Mouse (Mus musculus) myocyte (in vitro differentiated cells): ENCODE measurements around the gene Zmynd15. TPM values are rescaled to one million over a fixed set of nuclear protein-coding genes. Genes with fewer than 3 reads are reported as not detected.

ENCODE experiments used
- H3K27me3 ChIP-seq: one replicate; pipeline ENCODE4 v1.6.1; 2011; ENCODE audit not compliant: control insufficient read depth, insufficient read depth, insufficient read length
- H3K36me3 ChIP-seq: one replicate; pipeline ENCODE4 v1.6.1; 2011; ENCODE audit not compliant: control insufficient read depth, insufficient read depth
- H3K4me2 ChIP-seq: one replicate; pipeline ENCODE4 v1.6.1; 2011; ENCODE audit warnings: low read depth, control low read depth
- H3K4me3 ChIP-seq: one replicate; pipeline ENCODE4 v1.5.1; 2011; ENCODE audit warnings: mild to moderate bottlenecking, control low read depth, moderate library complexity
- H3K79me2 ChIP-seq: one replicate; pipeline ENCODE4 v1.6.1; 2011; ENCODE audit not compliant: control insufficient read depth, insufficient read depth
- H3ac ChIP-seq: one replicate; pipeline ENCODE4 v1.6.1; 2011; ENCODE audit not compliant: control insufficient read depth, insufficient read length
- CEBPB ChIP-seq: IDR thresholded peaks from 2 replicates; pipeline ENCODE4 v1.6.1; 2011; ENCODE audit warnings: mild to moderate bottlenecking, moderate library complexity; ENCODE audit not compliant: poor library complexity, insufficient read depth, severe bottlenecking
- E2F4 ChIP-seq: IDR thresholded peaks from one replicate; pipeline ENCODE4 v1.6.1; 2011; ENCODE audit warnings: mild to moderate bottlenecking, control low read depth, moderate library complexity; ENCODE audit not compliant: insufficient read depth
- MAX ChIP-seq: IDR thresholded peaks from one replicate; pipeline ENCODE4 v1.6.1; 2011; ENCODE audit warnings: low read depth, mild to moderate bottlenecking, control low read depth
- MYOD1 ChIP-seq, 3 experiments: IDR thresholded peaks; one replicate each; pipeline ENCODE4 v1.6.1; 2011; ENCODE audit warnings: control low read depth in 2 of 3, low read depth in 2 of 3, mild to moderate bottlenecking in 2 of 3, moderate library complexity in 1 of 3; ENCODE audit not compliant: insufficient read length in 2 of 3, control insufficient read depth in 1 of 3
- MYOG ChIP-seq, 3 experiments: IDR thresholded peaks; one replicate each; pipeline ENCODE4 v1.6.1; 2011; ENCODE audit warnings: control low read depth in 2 of 3, low read depth in 2 of 3, mild to moderate bottlenecking in 2 of 3; ENCODE audit not compliant: insufficient read length in 2 of 3, control insufficient read depth in 1 of 3, insufficient read depth in 1 of 3
- POLR2A ChIP-seq: IDR thresholded peaks from one replicate; pipeline ENCODE4 v1.6.1; 2011; ENCODE audit warnings: low read depth, mild to moderate bottlenecking, control low read depth, moderate library complexity; ENCODE audit not compliant: insufficient read length
- POLR2AphosphoS2 ChIP-seq: IDR thresholded peaks from one replicate; pipeline ENCODE4 v1.6.1; 2011; ENCODE audit warnings: low read depth, control low read depth; ENCODE audit not compliant: insufficient read length
- REST ChIP-seq: IDR thresholded peaks from one replicate; pipeline ENCODE4 v1.6.1; 2011; ENCODE audit warnings: mild to moderate bottlenecking, control low read depth, moderate library complexity; ENCODE audit not compliant: insufficient read depth, insufficient read length
- SRF ChIP-seq: IDR thresholded peaks from one replicate; pipeline ENCODE4 v1.6.1; 2011; ENCODE audit warnings: low read depth; ENCODE audit not compliant: control insufficient read depth, insufficient read length
- TCF12 ChIP-seq: IDR thresholded peaks from one replicate; pipeline ENCODE4 v1.6.1; 2011; ENCODE audit warnings: mild to moderate bottlenecking, control low read depth; ENCODE audit not compliant: poor library complexity, insufficient read depth, severe bottlenecking
- TCF3 ChIP-seq: IDR thresholded peaks from one replicate; pipeline ENCODE4 v1.6.1; 2011; ENCODE audit warnings: low read depth, control low read depth; ENCODE audit not compliant: insufficient read length
- USF1 ChIP-seq: IDR thresholded peaks from one replicate; pipeline ENCODE4 v1.6.1; 2011; ENCODE audit warnings: low read depth, mild to moderate bottlenecking, control low read depth, moderate library complexity
- polyA plus RNA-seq: library from polyadenylated mRNA; unstranded; fragments of >200 nt; fragmentation: generic; extraction: Trizol; gene quantifications from one replicate; pipeline ENCODE4 v1.2.1, GENCODE M21; 2012; ENCODE audit warnings: missing spikeins

Gene Zmynd15
- polyA plus RNA-seq, 1 experiment, result not detected

GRCm38 (mm10) chr11:70485498-70485897, 26.3 kb downstream of the Zmynd15 start:
- Histone ChIP-seq H3K4me2 (no peak overlapping the region), H3ac (no peak overlapping the region), H3K27me3 (no peaks in the 10 kb centered on the region), H3K79me2 (no peaks in the 10 kb centered on the region), H3K36me3 (no peaks in the 10 kb centered on the region), H3K4me3 (no peak overlapping the region)
- TF ChIP-seq E2F4, result no peak
- TF ChIP-seq SRF, result no peak
- TF ChIP-seq MYOD1 (IDR thresholded peaks at IDR 0.05; ENCODE audit: control insufficient read depth in 1 of 3, insufficient read length in 2 of 3, low read depth in 2 of 3), result no peak
- no peak for TF ChIP-seq TCF3

DNA sequence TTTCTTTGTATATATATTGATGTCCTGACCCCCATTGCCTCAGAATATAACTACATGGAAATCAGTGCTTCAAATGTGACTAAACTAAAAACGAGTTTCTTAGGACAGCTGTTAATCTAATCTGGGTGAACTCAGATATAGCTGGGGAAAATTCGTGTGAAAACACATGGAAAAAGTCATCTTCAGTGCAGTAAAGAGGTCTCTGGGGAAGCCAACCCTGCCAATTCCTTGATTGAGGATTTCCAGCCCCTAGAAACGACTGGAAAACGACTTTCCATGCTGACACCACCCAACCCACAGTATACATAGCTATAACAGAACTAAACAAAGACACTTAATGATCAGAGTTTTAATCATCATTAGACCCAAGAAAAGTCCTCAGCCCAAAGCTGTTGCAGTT, 28.6 kb downstream of the Zmynd15 start:
- Histone ChIP-seq H3ac (no peak overlapping the region), H3K27me3 (no peaks in the 10 kb centered on the region), H3K4me3 (no peak overlapping the region), H3K79me2 (no peaks in the 10 kb centered on the region), H3K4me2 (no peak overlapping the region), H3K36me3 (no peaks in the 10 kb centered on the region)
- TF ChIP-seq MYOD1 (IDR thresholded peaks at IDR 0.05; ENCODE audit: control insufficient read depth in 1 of 3, insufficient read length in 2 of 3, low read depth in 2 of 3) (no peak), CEBPB (no peak), USF1 (no peak), MYOG (IDR thresholded peaks at IDR 0.05; ENCODE audit: control insufficient read depth in 1 of 3, insufficient read depth in 1 of 3, insufficient read length in 2 of 3, low read depth in 2 of 3) (no peak), TCF3 (no peak), REST (no peak), POLR2A (no peak), SRF (no peak), TCF12 (no peak), MAX (no peak), POLR2AphosphoS2 (no peak), E2F4 (no peak)

DNA sequence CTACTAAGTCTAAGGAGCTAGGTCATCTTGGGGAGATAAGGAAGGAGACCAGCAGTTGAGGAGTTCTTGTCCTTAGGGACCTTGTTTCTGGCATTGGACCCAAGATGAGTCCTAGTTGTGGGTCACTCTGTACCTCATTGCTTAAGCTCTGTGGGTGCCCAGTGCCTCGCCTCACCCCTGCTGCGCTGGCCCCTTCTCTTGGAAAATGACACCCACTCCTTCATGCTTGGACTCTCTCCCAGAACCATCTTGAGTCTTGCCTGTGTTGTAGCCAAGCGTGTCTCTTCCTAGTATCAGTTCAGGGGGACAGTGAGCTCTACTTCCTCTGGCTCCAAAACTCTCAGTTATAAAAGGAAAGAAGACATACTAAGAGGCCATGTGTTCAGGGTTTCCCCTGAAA, 29.9 kb downstream of the Zmynd15 start:
- no peak for TF ChIP-seq POLR2AphosphoS2
- TF ChIP-seq E2F4, result no peak
- no peak for TF ChIP-seq CEBPB
- TF ChIP-seq POLR2A, result no peak
- TF ChIP-seq MAX, result no peak
- TF ChIP-seq REST, result no peak
- no peak for TF ChIP-seq MYOG (IDR thresholded peaks at IDR 0.05; ENCODE audit: control insufficient read depth in 1 of 3, insufficient read depth in 1 of 3, insufficient read length in 2 of 3, low read depth in 2 of 3)
- TF ChIP-seq MYOD1 (IDR thresholded peaks at IDR 0.05; ENCODE audit: control insufficient read depth in 1 of 3, insufficient read length in 2 of 3, low read depth in 2 of 3), result no peak
- no peak for TF ChIP-seq TCF3
- no peak for TF ChIP-seq SRF
- no peak for TF ChIP-seq USF1
- TF ChIP-seq TCF12, result no peak
- Histone ChIP-seq H3K4me2 (no peak overlapping the region), H3K79me2 (no peaks in the 10 kb centered on the region)

GRCm38 (mm10) chr11:70489684-70490083, 30.5 kb downstream of the Zmynd15 start:
- Histone ChIP-seq H3K27me3 (no peaks in the 10 kb centered on the region), H3K79me2 (no peaks in the 10 kb centered on the region), H3ac (no peak overlapping the region), H3K36me3 (no peaks in the 10 kb centered on the region), H3K4me2 (no peak overlapping the region), H3K4me3 (no peak overlapping the region)
- no peak for TF ChIP-seq CEBPB
- no peak for TF ChIP-seq MYOD1 (IDR thresholded peaks at IDR 0.05; ENCODE audit: control insufficient read depth in 1 of 3, insufficient read length in 2 of 3, low read depth in 2 of 3)
- TF ChIP-seq POLR2AphosphoS2, result no peak
- no peak for TF ChIP-seq TCF12
- no peak for TF ChIP-seq MYOG (IDR thresholded peaks at IDR 0.05; ENCODE audit: control insufficient read depth in 1 of 3, insufficient read depth in 1 of 3, insufficient read length in 2 of 3, low read depth in 2 of 3)
- TF ChIP-seq REST, result no peak
- TF ChIP-seq SRF, result no peak
- TF ChIP-seq POLR2A, result no peak
- no peak for TF ChIP-seq USF1
- no peak for TF ChIP-seq E2F4
- TF ChIP-seq MAX, result no peak
- no peak for TF ChIP-seq TCF3

More for the DNA sequence above, 29.9 kb downstream of the Zmynd15 start:
- Histone ChIP-seq H3K36me3 (no peaks in the 10 kb centered on the region), H3K27me3 (no peaks in the 10 kb centered on the region), H3K4me3 (no peak overlapping the region), H3ac (no peak overlapping the region)
